Mouse (Mus musculus): ENCODE data around the gene Btnl1.

DNA sequence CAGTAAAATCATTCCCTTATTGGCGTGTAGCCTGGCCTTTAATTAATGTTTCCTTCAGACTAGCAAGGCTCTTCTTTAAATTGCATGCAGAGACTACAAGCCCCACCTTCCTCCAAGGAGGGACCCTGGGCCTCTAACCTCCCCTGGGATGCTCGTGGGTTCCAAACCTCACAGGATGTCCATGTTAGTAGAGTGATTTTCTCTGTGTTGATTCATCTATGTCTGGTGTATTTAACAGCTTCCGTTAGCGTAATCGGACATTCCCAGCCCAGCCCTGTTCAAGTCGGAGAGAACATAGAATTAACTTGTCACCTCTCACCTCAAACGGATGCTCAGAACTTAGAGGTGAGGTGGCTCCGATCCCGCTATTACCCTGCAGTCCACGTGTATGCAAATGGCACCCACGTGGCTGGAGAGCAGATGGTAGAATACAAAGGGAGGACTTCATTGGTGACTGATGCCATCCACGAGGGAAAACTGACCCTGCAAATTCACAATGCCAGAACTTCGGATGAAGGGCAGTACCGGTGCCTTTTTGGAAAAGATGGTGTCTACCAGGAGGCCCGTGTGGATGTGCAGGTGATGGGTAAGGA, 13.9 kb upstream of the Btnl1 start:
- TF ChIP-seq POLR2A (IDR thresholded peaks at IDR 0.05; ENCODE audit: extremely low read depth, insufficient read depth, low read length) (no peak), CTCF (IDR thresholded peaks at IDR 0.05; ENCODE audit: low read depth, low read length) (no peak)

Measured in liver, adult 2 months (tissue).